Mouse (Mus musculus) MEL (cell line): Measurements from ENCODE around the gene 4933428G20Rik. TPM values are rescaled to one million over a fixed set of nuclear protein-coding genes. Genes with fewer than 3 reads are reported as not detected.

ENCODE experiments used
- DNase-seq: peaks from one replicate; pipeline ENCODE4 v3.0.0; 2011; ENCODE audit warnings: low read depth, low spot score
- H3K27ac ChIP-seq: 2 replicates; pipeline ENCODE4 v1.5.1; 2012; ENCODE audit warnings: low read depth, mild to moderate bottlenecking, control low read depth, low read length, moderate library complexity; ENCODE audit not compliant: control insufficient read depth
- H3K27me3 ChIP-seq, 2 experiments: fragments of 150-350 bp in 1 of 2; sonication (generic) in 1 of 2; 2 replicates each; pipeline ENCODE4 v1.6.1; 2012; ENCODE audit warnings: low read length in 2 of 2, mild to moderate bottlenecking in 2 of 2, improper control_type of control experiment in 1 of 2, moderate library complexity in 1 of 2; ENCODE audit not compliant: insufficient read depth in 2 of 2, control insufficient read depth in 1 of 2
- H3K36me3 ChIP-seq, 2 experiments: 2 replicates each; pipeline ENCODE4 v1.6.1; 2012 to 2014; ENCODE audit warnings: low read length in 2 of 2, improper control_type of control experiment in 1 of 2, inconsistent platforms in 1 of 2, mild to moderate bottlenecking in 1 of 2; ENCODE audit not compliant: insufficient read depth in 2 of 2, control insufficient read depth in 1 of 2
- H3K4me1 ChIP-seq, 2 experiments: fragments of 150-350 bp in 1 of 2; sonication (generic) in 1 of 2; 2 replicates each; pipeline ENCODE4 v1.6.1; 2012; ENCODE audit warnings: low read length in 2 of 2, improper control_type of control experiment in 1 of 2, mild to moderate bottlenecking in 1 of 2; ENCODE audit not compliant: insufficient read depth in 2 of 2, control insufficient read depth in 1 of 2
- H3K4me3 ChIP-seq, 2 experiments: fragments of 150-350 bp in 1 of 2; sonication (generic) in 1 of 2; 2 replicates each; pipeline ENCODE4 v1.5.1; 2012; ENCODE audit warnings: low read depth in 2 of 2, low read length in 2 of 2, mild to moderate bottlenecking in 2 of 2, moderate library complexity in 2 of 2, control low read depth in 1 of 2, improper control_type of control experiment in 1 of 2; ENCODE audit not compliant: control insufficient read depth in 1 of 2, insufficient read depth in 1 of 2
- H3K79me2 ChIP-seq: 2 replicates; pipeline ENCODE4 v1.6.1; 2012; ENCODE audit warnings: mild to moderate bottlenecking, low read length, moderate library complexity; ENCODE audit not compliant: control insufficient read depth, poor library complexity, insufficient read depth
- H3K9ac ChIP-seq: 2 replicates; pipeline ENCODE4 v1.6.1; 2012; ENCODE audit warnings: low read depth, mild to moderate bottlenecking, control low read depth, low read length, moderate library complexity; ENCODE audit not compliant: control insufficient read depth, poor library complexity, severe bottlenecking
- H3K9me3 ChIP-seq: fragments of 150-350 bp; sonication (generic); replicated peaks from 2 replicates; pipeline ENCODE4 v1.6.1; 2012; ENCODE audit warnings: mild to moderate bottlenecking, low read length, improper control_type of control experiment, moderate library complexity; ENCODE audit not compliant: insufficient read depth
- BHLHE40 ChIP-seq: IDR thresholded peaks from 2 replicates; pipeline ENCODE4 v1.6.1; 2012; ENCODE audit warnings: low read depth, mild to moderate bottlenecking, inconsistent platforms, low read length, improper control_type of control experiment, borderline replicate concordance
- CHD2 ChIP-seq: IDR thresholded peaks from 2 replicates; pipeline ENCODE4 v1.6.1; 2011; ENCODE audit warnings: low read length, improper control_type of control experiment
- CTCF ChIP-seq, 3 experiments: IDR thresholded peaks in 2 of 3; conservative IDR thresholded peaks in 1 of 3; 2 replicates each; pipeline ENCODE4 v1.5.1; 2011 to 2012; ENCODE audit warnings: low read length in 3 of 3, low read depth in 2 of 3, mild to moderate bottlenecking in 2 of 3, improper control_type of control experiment in 1 of 3, inconsistent platforms in 1 of 3, mixed read lengths in 1 of 3, moderate library complexity in 1 of 3; ENCODE audit not compliant: control insufficient read depth in 1 of 3, insufficient read depth in 1 of 3, poor library complexity in 1 of 3, severe bottlenecking in 1 of 3
- ETS1 ChIP-seq: IDR thresholded peaks from 2 replicates; pipeline ENCODE4 v1.6.1; 2012; ENCODE audit warnings: low read depth, mild to moderate bottlenecking, inconsistent platforms, low read length, improper control_type of control experiment, moderate library complexity
- MAFK ChIP-seq: IDR thresholded peaks from 2 replicates; pipeline ENCODE4 v1.6.1; 2011; ENCODE audit warnings: low read depth, mild to moderate bottlenecking, low read length, improper control_type of control experiment, borderline replicate concordance
- MEF2A ChIP-seq: IDR thresholded peaks from 2 replicates; pipeline ENCODE4 v1.6.1; 2014; ENCODE audit warnings: low read depth, mild to moderate bottlenecking, inconsistent platforms, low read length, improper control_type of control experiment; ENCODE audit not compliant: poor library complexity, insufficient replicate concordance, severe bottlenecking; ENCODE audit errors: extremely low read depth
- MXI1 ChIP-seq: IDR thresholded peaks from 2 replicates; pipeline ENCODE4 v1.6.1; 2011; ENCODE audit warnings: mild to moderate bottlenecking, low read depth, low read length, improper control_type of control experiment
- MYC ChIP-seq: IDR thresholded peaks from 2 replicates; pipeline ENCODE4 v1.6.1; 2011; ENCODE audit warnings: low read depth, mild to moderate bottlenecking, low read length, improper control_type of control experiment, moderate library complexity
- NELFE ChIP-seq: IDR thresholded peaks from 2 replicates; pipeline ENCODE4 v1.6.1; 2011; ENCODE audit warnings: low read depth, low read length, improper control_type of control experiment
- RAD21 ChIP-seq: IDR thresholded peaks from 2 replicates; pipeline ENCODE4 v1.6.1; 2011; ENCODE audit warnings: mild to moderate bottlenecking, low read depth, low read length, improper control_type of control experiment
- SIN3A ChIP-seq: IDR thresholded peaks from 2 replicates; pipeline ENCODE4 v1.6.1; 2012; ENCODE audit warnings: low read length, improper control_type of control experiment, inconsistent platforms
- SMC3 ChIP-seq: IDR thresholded peaks from 2 replicates; pipeline ENCODE4 v1.6.1; 2011; ENCODE audit warnings: low read depth, low read length, improper control_type of control experiment
- ZC3H11A ChIP-seq: IDR thresholded peaks from 2 replicates; pipeline ENCODE4 v1.6.1; 2012; ENCODE audit warnings: low read depth, mild to moderate bottlenecking, inconsistent platforms, low read length, improper control_type of control experiment
- ZNF384 ChIP-seq: IDR thresholded peaks from 2 replicates; pipeline ENCODE4 v1.6.1; 2012; ENCODE audit warnings: low read depth, mild to moderate bottlenecking, inconsistent platforms, low read length, improper control_type of control experiment
- polyA plus RNA-seq, 2 experiments: library from polyadenylated mRNA; stranded (reverse) in 1 of 2; unstranded in 1 of 2; fragments of >175 nt in 1 of 2; fragments of >200 nt in 1 of 2; gene quantifications; 2 replicates each; pipeline versions ENCODE4 v1.2.1 to v1.2.4; 2012; ENCODE audit warnings: low replicate concordance in 2 of 2, low read depth in 1 of 2; ENCODE audit not compliant: insufficient read length in 2 of 2, insufficient read depth in 1 of 2, missing spikeins in 1 of 2
- total RNA-seq: library from RNA; depleted of rRNA; stranded (reverse); fragments of 300-350 nt; gene quantifications from 2 replicates; pipeline ENCODE4 v1.2.3, GENCODE M21; 2012

4933428G20Rik gene
- total and polyA plus RNA-seq, 3 experiments, result 0.15 TPM; not detected in 2

DNA sequence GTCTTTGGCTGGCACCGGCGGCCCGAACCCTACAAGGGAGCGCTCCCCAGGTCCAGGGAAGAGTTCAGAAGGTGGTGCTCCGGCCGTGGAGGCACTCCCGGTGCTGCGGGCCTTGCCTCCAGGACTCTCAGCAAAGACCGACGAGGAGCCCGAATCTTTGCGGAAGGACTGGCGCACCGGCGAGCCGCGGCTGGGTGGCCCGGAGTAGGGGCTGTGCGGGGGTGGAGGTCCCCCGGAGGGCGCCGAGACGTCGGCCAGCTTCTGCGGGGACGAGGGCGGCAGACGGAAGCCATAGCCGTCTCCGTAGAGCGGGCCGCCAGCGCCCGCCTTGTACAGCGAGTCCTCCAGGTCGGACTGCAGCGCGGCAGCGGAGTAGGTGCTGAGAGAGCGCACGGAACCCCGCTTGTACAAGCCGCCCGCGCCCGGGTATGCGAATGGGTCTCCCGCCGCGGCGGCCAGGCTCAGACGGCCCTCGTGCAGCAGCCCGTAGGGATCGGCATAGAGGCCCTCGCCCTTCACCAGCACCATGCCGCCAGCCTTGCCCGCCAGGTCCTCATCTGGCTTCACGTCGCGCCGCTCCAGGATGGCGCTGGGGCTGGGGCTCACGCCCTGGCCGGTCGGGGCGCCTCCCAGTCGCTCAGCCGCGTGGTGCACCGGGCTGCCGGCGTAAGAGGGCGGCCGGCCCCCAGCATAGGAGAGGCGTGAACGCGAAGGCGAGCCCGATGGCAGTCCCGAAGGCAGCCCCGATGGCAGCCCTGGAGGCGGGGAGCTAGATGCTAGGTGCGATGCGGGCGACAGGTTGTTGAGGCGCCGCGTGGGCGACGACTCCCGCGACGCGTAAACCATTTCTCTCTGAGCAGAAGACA, 34.5 kb upstream of the 4933428G20Rik start:
- no peak overlapping the region for H3K27ac ChIP-seq
- H3K9me3 ChIP-seq, result no peaks in the 10 kb centered on the region
- no peaks in the 10 kb centered on the region for H3K36me3 ChIP-seq
- H3K27me3 ChIP-seq, result peaks cover 0 to 1% of the 10 kb centered on the region in 2 experiments; a peak in 2 of 4 replicates
- H3K79me2 ChIP-seq, result no peaks in the 10 kb centered on the region
- H3K4me1 ChIP-seq, result peaks cover 4 to 11% of the 10 kb centered on the region in 2 experiments
- no peak overlapping the region for H3K4me3 ChIP-seq
- no peak overlapping the region for H3K9ac ChIP-seq
- TF ChIP-seq NELFE, result no peak
- no peak for TF ChIP-seq SMC3
- TF ChIP-seq ETS1, result no peak
- TF ChIP-seq MYC, result no peak
- no peak for DNase-seq

DNA sequence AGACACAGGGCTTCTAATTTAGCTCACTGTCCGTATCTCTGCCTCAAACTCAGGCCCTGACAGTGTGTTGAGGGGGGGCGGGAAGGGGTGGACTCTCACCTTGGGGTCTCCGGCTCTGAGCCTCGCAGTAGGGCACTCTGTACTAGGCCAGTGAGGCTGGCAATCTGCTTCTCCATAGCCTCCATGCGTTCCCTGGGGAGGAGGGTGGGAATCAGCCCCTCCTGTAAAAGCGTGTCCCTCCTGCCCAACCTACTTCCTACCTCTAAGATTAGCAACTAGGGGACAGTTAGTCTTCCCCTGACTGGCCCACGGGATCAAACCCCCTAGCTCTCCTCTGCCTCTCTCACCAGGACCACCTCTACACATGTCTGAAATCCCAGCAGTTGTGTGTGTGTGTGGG, 33.5 kb upstream of the 4933428G20Rik start:
- Histone ChIP-seq H3K27ac (no peak overlapping the region), H3K4me3 (no peak overlapping the region), H3K79me2 (no peaks in the 10 kb centered on the region), H3K4me1 (peaks cover 4 to 11% of the 10 kb centered on the region in 2 experiments), H3K27me3 (peaks cover 0 to 1% of the 10 kb centered on the region in 2 experiments; a peak in 2 of 4 replicates), H3K36me3 (no peaks in the 10 kb centered on the region), H3K9ac (no peak overlapping the region), H3K9me3 (no peaks in the 10 kb centered on the region)
- DNase-seq, result no peak
- TF ChIP-seq MEF2A, result no peak
- no peak for TF ChIP-seq MAFK
- no peak for TF ChIP-seq MXI1
- TF ChIP-seq ZC3H11A, result no peak
- no peak for TF ChIP-seq BHLHE40
- no peak for TF ChIP-seq CHD2
- TF ChIP-seq SIN3A, result no peak
- no peak for TF ChIP-seq ZNF384
- no peak for TF ChIP-seq ETS1
- no peak for TF ChIP-seq RAD21
- TF ChIP-seq CTCF (IDR thresholded peaks at IDR 0.05 in 2 of 3, conservative IDR thresholded peaks at IDR 0.05 in 1 of 3; ENCODE audit: control insufficient read depth in 1 of 3, insufficient read depth in 1 of 3, low read depth in 2 of 3, low read length in 3 of 3, poor library complexity in 1 of 3, severe bottlenecking in 1 of 3), result no peak
